Mouse (Mus musculus): Measurements from ENCODE around the gene Six3. TPM values are rescaled to one million over a fixed set of nuclear protein-coding genes. Genes with fewer than 3 reads are reported as not detected.

Six3 gene
- polyA plus RNA-seq (2015; fragmentation: Nextera tagmentation; extraction: Ambion mirVana) = not detected in 2 replicates

GRCm38 (mm10) chr17:85613266-85613860 lies at the start of gene Six3:
TSS of gene Six3 (plus strand) at chr17:85613608.
- 1% methylated on average over 28 of the region's 30 CpGs for WGBS

DNA sequence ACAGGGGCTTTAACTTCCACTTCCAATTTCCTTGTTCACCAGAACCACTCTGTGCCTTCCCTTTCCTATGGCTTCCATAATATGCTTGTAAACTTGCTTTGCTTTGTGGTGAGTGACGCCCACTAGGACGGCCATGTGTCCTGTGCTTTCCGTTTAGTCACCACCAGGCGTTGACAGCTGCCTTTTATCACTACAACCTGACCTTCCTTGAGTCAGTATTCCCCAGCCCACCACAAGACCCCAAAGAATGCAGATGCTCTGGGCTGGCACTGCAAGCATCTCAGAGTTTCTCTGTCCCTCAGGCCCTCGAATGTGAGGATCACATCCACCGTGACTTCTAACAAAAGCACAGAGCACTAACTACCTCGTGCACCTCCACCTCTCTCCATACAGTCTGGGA lies 49.3 kb upstream of the Six3 start:
- WGBS = 50% methylated on average over 7 of the region's 7 CpGs
- H3K4me1 ChIP-seq (ENCODE audit: control insufficient read depth, insufficient read depth, low read length) = no peaks in the 10 kb centered on the region
- H3K4me3 ChIP-seq (replicated peaks; ENCODE audit: low read length) = no peak overlapping the region
- H3K36me3 ChIP-seq (ENCODE audit: control insufficient read depth, insufficient read depth, low read length) = no peaks in the 10 kb centered on the region
- no peaks in the 10 kb centered on the region for H3K27me3 ChIP-seq (ENCODE audit: control insufficient read depth, insufficient read depth, low read length)
- no peak overlapping the region for H3K9ac ChIP-seq (ENCODE audit: low read length)
- no peaks in the 10 kb centered on the region for H3K9me3 ChIP-seq (replicated peaks; ENCODE audit: control insufficient read depth, low read length)
- ATAC-seq (ENCODE audit: insufficient read depth, low FRiP score) = no peak
- H3K4me2 ChIP-seq (ENCODE audit: low read depth, low read length) = no peak overlapping the region
- H3K27ac ChIP-seq (ENCODE audit: low read length) = no peak overlapping the region

More at GRCm38 (mm10) chr17:85613266-85613860, at the start of gene Six3:
- H3K27ac ChIP-seq (ENCODE audit: low read length) = no peak within 1 kb of the TSS
- H3K36me3 ChIP-seq (ENCODE audit: control insufficient read depth, insufficient read depth, low read length) = no peaks in the 10 kb centered on the region
- H3K9ac ChIP-seq (ENCODE audit: low read length) = no peak within 1 kb of the TSS
- no peak for ATAC-seq (ENCODE audit: insufficient read depth, low FRiP score)
- H3K27me3 ChIP-seq (ENCODE audit: control insufficient read depth, insufficient read depth, low read length) = peaks cover 99% of the 10 kb centered on the region
- H3K4me3 ChIP-seq (replicated peaks; ENCODE audit: low read length) = no peak within 1 kb of the TSS
- no peaks in the 10 kb centered on the region for H3K9me3 ChIP-seq (replicated peaks; ENCODE audit: control insufficient read depth, low read length)
- no peak within 1 kb of the TSS for H3K4me2 ChIP-seq (ENCODE audit: low read depth, low read length)
- H3K4me1 ChIP-seq (ENCODE audit: control insufficient read depth, insufficient read depth, low read length) = 0 out of 2 replicates have a peak, but pooled peaks cover 3% of the 10 kb centered on the region

DNA sequence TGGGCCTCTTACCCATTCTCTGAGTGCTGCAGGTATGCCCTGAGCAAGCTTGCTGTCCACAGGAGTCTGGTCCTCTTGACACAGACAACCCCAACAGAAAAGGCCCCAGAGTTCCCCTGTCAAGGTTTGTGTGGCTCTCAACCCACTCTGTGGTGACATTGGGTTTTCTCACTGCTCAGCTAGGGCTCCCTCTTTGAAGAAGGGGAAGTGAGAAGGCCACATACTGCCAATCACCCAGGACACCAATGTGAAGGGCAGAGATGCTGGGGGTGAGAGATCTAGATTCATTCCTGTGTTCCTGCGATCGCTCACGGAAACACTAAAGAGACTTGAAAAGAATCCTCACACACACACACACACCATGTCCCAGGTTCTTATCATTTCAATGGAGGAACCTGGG lies 39.4 kb upstream of the Six3 start:
- no peaks in the 10 kb centered on the region for H3K9me3 ChIP-seq (replicated peaks; ENCODE audit: control insufficient read depth, low read length)
- H3K27ac ChIP-seq (ENCODE audit: low read length) = no peak overlapping the region
- WGBS = 85% methylated on average over 3 of the region's 3 CpGs
- no peak overlapping the region for H3K9ac ChIP-seq (ENCODE audit: low read length)
- no peak for ATAC-seq (ENCODE audit: insufficient read depth, low FRiP score)
- no peaks in the 10 kb centered on the region for H3K4me1 ChIP-seq (ENCODE audit: control insufficient read depth, insufficient read depth, low read length)
- H3K4me3 ChIP-seq (replicated peaks; ENCODE audit: low read length) = no peak overlapping the region
- no peaks in the 10 kb centered on the region for H3K36me3 ChIP-seq (ENCODE audit: control insufficient read depth, insufficient read depth, low read length)
- no peak overlapping the region for H3K4me2 ChIP-seq (ENCODE audit: low read depth, low read length)
- H3K27me3 ChIP-seq (ENCODE audit: control insufficient read depth, insufficient read depth, low read length) = no peaks in the 10 kb centered on the region

- Histone ChIP-seq H3K27me3 (ENCODE audit: control insufficient read depth, insufficient read depth, low read length) (no peaks in the 10 kb centered on the region), H3K4me1 (ENCODE audit: control insufficient read depth, insufficient read depth, low read length) (no peaks in the 10 kb centered on the region), H3K4me3 (replicated peaks; ENCODE audit: low read length) (no peak overlapping the region), H3K9ac (ENCODE audit: low read length) (no peak overlapping the region), H3K9me3 (replicated peaks; ENCODE audit: control insufficient read depth, low read length) (no peaks in the 10 kb centered on the region), H3K36me3 (ENCODE audit: control insufficient read depth, insufficient read depth, low read length) (no peaks in the 10 kb centered on the region), H3K4me2 (ENCODE audit: low read depth, low read length) (no peak overlapping the region), H3K27ac (ENCODE audit: low read length) (no peak overlapping the region)
- ATAC-seq (ENCODE audit: insufficient read depth, low FRiP score) = no peak
- WGBS = 54% methylated on average over 5 of the region's 5 CpGs
Measured at GRCm38 (mm10) chr17:85578290-85578689, 35.1 kb upstream of the Six3 start.

- Histone ChIP-seq H3K4me3 (replicated peaks; ENCODE audit: low read length) (no peak overlapping the region), H3K4me1 (ENCODE audit: control insufficient read depth, insufficient read depth, low read length) (no peaks in the 10 kb centered on the region), H3K27me3 (ENCODE audit: control insufficient read depth, insufficient read depth, low read length) (no peaks in the 10 kb centered on the region), H3K4me2 (ENCODE audit: low read depth, low read length) (no peak overlapping the region), H3K9me3 (replicated peaks; ENCODE audit: control insufficient read depth, low read length) (no peaks in the 10 kb centered on the region), H3K9ac (ENCODE audit: low read length) (no peak overlapping the region), H3K36me3 (ENCODE audit: control insufficient read depth, insufficient read depth, low read length) (no peaks in the 10 kb centered on the region), H3K27ac (ENCODE audit: low read length) (no peak overlapping the region)
- no peak for ATAC-seq (ENCODE audit: insufficient read depth, low FRiP score)
- 87% methylated on average over 10 of the region's 10 CpGs for WGBS
Measured at GRCm38 (mm10) chr17:85579350-85579749, 34.1 kb upstream of the Six3 start.

DNA sequence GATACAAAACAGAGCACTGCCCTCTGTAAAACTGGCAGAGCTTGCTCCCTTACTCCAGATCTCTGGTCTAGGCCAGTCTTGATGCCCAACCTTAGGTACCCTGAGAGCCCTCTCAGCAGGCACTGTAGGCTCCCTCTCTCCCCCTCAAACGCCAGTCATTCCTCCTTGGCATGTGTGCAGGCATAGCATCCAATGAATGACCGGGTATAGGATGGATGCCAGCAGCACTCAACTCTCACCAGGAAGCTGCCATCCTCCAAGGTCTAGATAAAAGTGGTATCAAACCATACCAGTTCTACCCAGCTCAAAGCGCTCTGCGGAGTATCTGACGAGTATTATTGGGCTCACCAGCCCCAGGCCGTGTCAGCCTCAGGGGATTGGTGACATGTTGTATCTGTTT lies 33.2 kb upstream of the Six3 start:
- Histone ChIP-seq H3K9ac (ENCODE audit: low read length) (no peak overlapping the region), H3K36me3 (ENCODE audit: control insufficient read depth, insufficient read depth, low read length) (no peaks in the 10 kb centered on the region), H3K9me3 (replicated peaks; ENCODE audit: control insufficient read depth, low read length) (no peaks in the 10 kb centered on the region), H3K27ac (ENCODE audit: low read length) (no peak overlapping the region), H3K4me1 (ENCODE audit: control insufficient read depth, insufficient read depth, low read length) (no peaks in the 10 kb centered on the region), H3K27me3 (ENCODE audit: control insufficient read depth, insufficient read depth, low read length) (no peaks in the 10 kb centered on the region), H3K4me2 (ENCODE audit: low read depth, low read length) (no peak overlapping the region), H3K4me3 (replicated peaks; ENCODE audit: low read length) (no peak overlapping the region)
- 93% methylated on average over 6 of the region's 6 CpGs for WGBS
- ATAC-seq (ENCODE audit: insufficient read depth, low FRiP score) = no peak

- H3K9ac ChIP-seq (ENCODE audit: low read length) = no peak overlapping the region
- H3K9me3 ChIP-seq (replicated peaks; ENCODE audit: control insufficient read depth, low read length) = no peaks in the 10 kb centered on the region
- no peaks in the 10 kb centered on the region for H3K4me1 ChIP-seq (ENCODE audit: control insufficient read depth, insufficient read depth, low read length)
- H3K27ac ChIP-seq (ENCODE audit: low read length) = no peak overlapping the region
- no peak for ATAC-seq (ENCODE audit: insufficient read depth, low FRiP score)
- no peaks in the 10 kb centered on the region for H3K27me3 ChIP-seq (ENCODE audit: control insufficient read depth, insufficient read depth, low read length)
- 80% methylated on average over 4 of the region's 4 CpGs for WGBS
- H3K4me3 ChIP-seq (replicated peaks; ENCODE audit: low read length) = no peak overlapping the region
- no peak overlapping the region for H3K4me2 ChIP-seq (ENCODE audit: low read depth, low read length)
- H3K36me3 ChIP-seq (ENCODE audit: control insufficient read depth, insufficient read depth, low read length) = no peaks in the 10 kb centered on the region
Measured at GRCm38 (mm10) chr17:85584170-85584569, 29.2 kb upstream of the Six3 start.

DNA sequence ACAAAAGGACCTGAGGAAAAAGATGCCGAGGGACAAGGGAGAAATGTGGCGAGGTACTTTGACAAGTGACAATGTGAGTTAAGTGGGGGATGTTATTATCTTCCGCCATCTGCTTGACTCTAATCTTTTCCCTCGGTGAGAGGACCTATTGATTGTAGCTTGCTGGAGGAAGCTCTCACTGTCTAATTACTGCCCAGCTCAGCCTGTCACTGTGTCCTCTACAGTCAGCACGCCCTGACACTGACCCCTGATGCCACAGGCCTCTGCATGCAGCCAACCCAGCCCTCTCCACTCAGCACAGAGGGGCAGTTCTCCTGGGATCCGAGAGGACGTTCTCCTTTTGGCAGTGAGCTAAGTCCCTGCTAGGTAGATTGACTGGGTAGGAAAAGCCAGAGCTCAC lies 28.8 kb upstream of the Six3 start:
- Histone ChIP-seq H3K9ac (ENCODE audit: low read length) (no peak overlapping the region), H3K4me3 (replicated peaks; ENCODE audit: low read length) (no peak overlapping the region), H3K36me3 (ENCODE audit: control insufficient read depth, insufficient read depth, low read length) (no peaks in the 10 kb centered on the region), H3K4me1 (ENCODE audit: control insufficient read depth, insufficient read depth, low read length) (no peaks in the 10 kb centered on the region), H3K27me3 (ENCODE audit: control insufficient read depth, insufficient read depth, low read length) (no peaks in the 10 kb centered on the region), H3K27ac (ENCODE audit: low read length) (no peak overlapping the region), H3K9me3 (replicated peaks; ENCODE audit: control insufficient read depth, low read length) (no peaks in the 10 kb centered on the region), H3K4me2 (ENCODE audit: low read depth, low read length) (no peak overlapping the region)
- ATAC-seq (ENCODE audit: insufficient read depth, low FRiP score) = no peak
- WGBS = 54% methylated on average over 7 of the region's 7 CpGs

GRCm38 (mm10) chr17:85585779-85586178 lies 27.6 kb upstream of the Six3 start:
- no peaks in the 10 kb centered on the region for H3K27me3 ChIP-seq (ENCODE audit: control insufficient read depth, insufficient read depth, low read length)
- no peak overlapping the region for H3K27ac ChIP-seq (ENCODE audit: low read length)
- 84% methylated on average over 5 of the region's 5 CpGs for WGBS
- ATAC-seq (ENCODE audit: insufficient read depth, low FRiP score) = no peak
- H3K4me1 ChIP-seq (ENCODE audit: control insufficient read depth, insufficient read depth, low read length) = no peaks in the 10 kb centered on the region
- no peak overlapping the region for H3K4me3 ChIP-seq (replicated peaks; ENCODE audit: low read length)
- no peak overlapping the region for H3K4me2 ChIP-seq (ENCODE audit: low read depth, low read length)
- no peaks in the 10 kb centered on the region for H3K36me3 ChIP-seq (ENCODE audit: control insufficient read depth, insufficient read depth, low read length)
- H3K9me3 ChIP-seq (replicated peaks; ENCODE audit: control insufficient read depth, low read length) = no peaks in the 10 kb centered on the region
- H3K9ac ChIP-seq (ENCODE audit: low read length) = no peak overlapping the region

Data from stomach, embryonic 16.5 days (tissue).